Mouse (Mus musculus): Measurements from ENCODE around the gene Hinfp.
"Not testable (repeated sequence)": the region's sequence is repeated elsewhere in the genome, so short reads cannot be mapped to it uniquely, and the experiment has no call there.

The Hinfp gene

DNA sequence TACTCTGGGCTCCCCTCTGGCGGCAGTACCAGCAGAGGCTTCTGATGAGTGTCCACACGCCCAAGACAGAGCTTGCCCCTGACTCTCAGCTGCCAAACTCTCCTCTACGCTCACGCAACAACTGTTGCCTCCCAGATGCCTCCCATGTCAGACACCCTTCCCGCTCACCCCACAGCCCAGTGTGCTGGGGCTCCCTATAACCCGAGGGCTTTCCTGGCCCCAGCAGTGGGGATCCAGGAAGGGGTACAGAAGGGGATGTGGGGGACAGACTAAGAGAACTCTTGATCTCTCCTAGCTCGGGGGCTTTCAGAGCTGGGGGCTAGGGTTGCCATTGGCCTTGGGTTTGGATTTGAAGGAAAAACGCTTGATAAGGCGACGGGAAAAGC, 5.3 kb upstream of the Hinfp start:
- DNase-seq = no peak

GRCm38 (mm10) chr9:44309756-44310155, 4.3 kb upstream of the Hinfp start:
- DNase-seq = no peak

- no peak for DNase-seq
Observed at GRCm38 (mm10) chr9:44307248-44307647, 1.8 kb upstream of the Hinfp start.

- DNase-seq = no peak
Observed at GRCm38 (mm10) chr9:44306532-44306931, 1.1 kb upstream of the Hinfp start.

GRCm38 (mm10) chr9:44300001-44300400, 5.5 kb downstream of the Hinfp start:
- DNase-seq = not testable (repeated sequence)

GRCm38 (mm10) chr9:44292490-44292889, 13.0 kb downstream of the Hinfp start:
- peak; percentile 67 for DNase-seq

GRCm38 (mm10) chr9:44288959-44289291, 16.5 kb downstream of the Hinfp start:
- peak; percentile 49 for DNase-seq

- peak; percentile 69 for DNase-seq
Observed at GRCm38 (mm10) chr9:44288076-44288958, 17.2 kb downstream of the Hinfp start, which contains the start of gene Abcg4. Gene Abcg4 (minus strand): TSS chr9:44288615.

DNA sequence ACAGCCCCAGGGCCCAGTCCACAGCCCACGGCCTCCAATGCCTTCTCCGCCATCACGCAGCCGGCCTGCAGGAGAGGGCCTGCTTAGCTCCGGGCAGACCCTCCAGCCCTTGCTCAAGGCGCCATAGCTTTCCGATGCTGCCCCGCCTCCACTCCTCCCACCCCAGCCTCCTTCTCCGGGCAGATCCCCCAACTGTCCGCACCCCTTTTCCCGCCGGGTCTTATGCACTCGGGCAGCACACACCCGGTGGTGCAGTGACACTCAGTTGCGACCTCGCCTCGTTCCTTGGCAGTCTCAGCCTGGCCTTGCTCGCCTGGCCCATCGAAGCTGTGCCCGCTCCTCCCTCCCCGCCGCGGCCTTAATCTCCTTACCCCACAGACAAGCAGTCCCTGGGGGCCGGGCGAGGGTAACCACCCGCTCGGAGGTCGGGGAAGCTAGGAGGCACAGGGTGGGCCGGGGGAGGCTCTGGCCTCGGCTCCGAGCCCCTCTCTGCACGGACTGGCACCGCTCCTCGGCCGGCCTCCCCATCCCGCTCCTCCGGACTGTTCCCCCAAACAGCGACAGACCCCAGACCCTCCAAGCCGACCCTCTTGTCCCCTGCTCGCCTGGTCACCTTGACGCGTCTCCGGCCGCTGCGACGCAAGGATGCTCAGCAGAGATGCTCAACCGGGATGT, 17.9 kb downstream of the Hinfp start:
- DNase-seq = peak; percentile 79

DNA sequence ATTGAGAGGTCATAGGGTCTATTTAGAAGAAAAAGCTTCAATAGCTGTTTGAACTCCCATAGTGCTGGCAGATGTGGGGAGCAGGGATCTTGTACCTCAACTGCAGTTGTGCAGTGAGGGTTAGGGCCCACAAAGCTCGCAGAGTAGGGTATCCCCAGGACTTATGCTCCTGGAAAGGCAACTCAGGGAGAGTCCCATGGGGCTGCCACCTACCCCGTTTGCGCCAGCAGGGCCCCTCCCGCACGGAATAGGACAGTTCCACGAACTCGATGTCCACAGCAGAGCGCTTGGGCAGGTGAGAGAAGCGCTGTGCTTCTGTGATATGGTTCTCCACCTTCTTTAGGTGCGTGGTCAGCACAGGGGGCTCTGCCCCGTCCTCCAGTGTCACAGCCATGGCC, 18.5 kb downstream of the Hinfp start:
- DNase-seq = no peak

DNA sequence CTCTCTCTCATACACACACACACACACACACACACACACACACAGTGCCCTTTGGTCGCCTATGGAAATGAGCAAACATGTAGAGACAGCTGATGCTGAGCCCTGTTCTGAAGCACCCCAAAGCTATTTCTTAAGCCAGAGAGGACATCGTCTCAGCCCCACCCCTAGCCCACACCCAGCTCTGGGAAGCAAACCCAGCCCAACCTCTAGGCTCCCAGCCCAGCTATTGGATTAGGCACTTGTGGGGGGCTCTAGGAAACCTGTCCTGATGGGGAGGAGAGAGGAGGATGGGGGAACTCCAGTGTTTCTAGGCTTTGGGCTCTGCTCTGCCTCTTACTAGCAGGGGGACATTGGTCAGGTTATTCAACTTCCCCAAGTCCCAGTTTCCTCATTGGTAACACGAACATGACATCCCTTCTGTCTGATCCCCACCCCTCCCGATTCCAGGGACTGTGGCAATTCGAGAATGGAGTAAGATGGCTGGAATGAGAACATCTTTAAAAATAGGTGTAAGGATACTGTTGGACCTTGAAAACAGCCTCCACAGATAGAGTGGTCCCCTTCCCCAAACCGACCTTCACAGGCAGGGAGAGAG, 19.1 kb downstream of the Hinfp start:
- no peak for DNase-seq

- DNase-seq = no peak
Observed at GRCm38 (mm10) chr9:44283183-44283582, 22.3 kb downstream of the Hinfp start.

DNA sequence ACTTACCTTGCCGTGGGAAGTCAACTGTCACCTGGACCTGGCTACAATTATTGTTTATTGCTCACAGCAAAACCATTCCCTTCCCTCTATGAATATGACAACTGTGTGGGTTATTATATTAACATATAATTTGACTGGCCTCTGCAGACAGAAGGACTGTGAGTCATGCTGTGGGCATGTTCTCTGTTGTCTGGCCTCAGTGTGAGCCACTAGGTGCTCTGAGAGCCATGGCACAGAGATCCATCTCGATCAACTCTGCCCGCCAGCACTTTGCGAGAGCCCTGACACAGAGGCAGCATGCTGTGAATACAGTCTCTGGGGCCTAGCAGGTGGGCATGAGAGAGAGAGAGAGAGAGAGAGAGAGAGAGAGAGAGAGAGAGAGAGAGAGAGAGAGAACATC, 35.5 kb downstream of the Hinfp start:
- DNase-seq = no peak

DNA sequence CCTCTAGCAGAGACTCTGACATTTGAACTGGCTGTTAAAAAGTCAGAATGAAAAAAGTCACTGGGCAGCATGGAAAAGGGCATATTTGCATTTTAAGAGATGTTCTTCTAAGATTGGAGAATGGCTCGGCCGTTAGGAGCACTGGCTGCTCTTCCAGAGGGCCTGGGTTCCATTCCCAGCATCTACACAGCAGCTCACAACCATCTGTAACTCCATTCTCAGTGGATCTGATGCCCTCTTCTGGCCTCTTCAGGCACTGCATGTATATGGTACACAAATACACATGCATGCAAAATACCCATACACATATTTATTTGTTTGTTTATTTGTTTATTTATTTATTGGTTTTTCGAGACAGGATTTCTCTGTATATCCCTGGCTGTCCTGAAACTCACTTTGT, 36.4 kb downstream of the Hinfp start:
- peak; percentile 43 for DNase-seq

DNA sequence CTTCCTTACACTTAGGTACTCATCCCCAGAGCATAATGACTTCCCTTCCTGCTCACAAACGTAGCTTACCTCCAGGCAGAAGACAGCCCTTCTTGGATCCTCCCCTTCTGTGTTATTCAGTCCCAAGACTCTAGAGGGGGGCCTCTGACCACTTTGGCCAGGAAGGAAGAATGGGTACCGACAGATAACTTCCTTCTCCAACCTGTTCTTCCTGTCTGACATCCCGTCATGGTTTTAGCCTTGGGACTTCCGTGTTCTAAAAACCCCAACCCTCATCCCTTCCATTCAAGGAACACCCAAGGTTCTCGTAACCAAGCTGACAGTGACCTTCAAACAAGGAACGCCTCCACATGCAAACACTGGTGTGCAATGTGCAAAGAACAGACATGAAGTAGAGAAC, 37.0 kb downstream of the Hinfp start, which contains the start of gene Nlrx1:
Gene Nlrx1, minus strand, starts transcription at position 168 of the 400 bp plus-strand sequence.
- no peak for DNase-seq

DNA sequence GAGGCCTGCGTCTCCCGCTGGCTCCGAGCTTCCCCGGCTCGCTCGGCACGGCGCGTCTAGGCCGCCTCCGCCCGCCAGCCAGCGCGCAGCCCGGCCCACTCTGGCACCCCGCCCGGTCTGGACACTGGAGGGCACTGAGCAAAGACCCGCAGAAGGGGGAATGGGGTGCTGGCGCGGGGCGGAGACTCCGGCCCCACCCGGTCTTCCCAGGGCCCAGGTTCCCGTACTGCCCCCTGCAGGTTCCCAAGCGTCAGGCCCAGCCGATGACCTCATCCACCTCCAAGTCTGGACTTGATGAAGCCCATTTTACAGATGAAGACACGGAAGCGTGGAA, 37.5 kb downstream of the Hinfp start:
- DNase-seq = peak; percentile 93

DNA sequence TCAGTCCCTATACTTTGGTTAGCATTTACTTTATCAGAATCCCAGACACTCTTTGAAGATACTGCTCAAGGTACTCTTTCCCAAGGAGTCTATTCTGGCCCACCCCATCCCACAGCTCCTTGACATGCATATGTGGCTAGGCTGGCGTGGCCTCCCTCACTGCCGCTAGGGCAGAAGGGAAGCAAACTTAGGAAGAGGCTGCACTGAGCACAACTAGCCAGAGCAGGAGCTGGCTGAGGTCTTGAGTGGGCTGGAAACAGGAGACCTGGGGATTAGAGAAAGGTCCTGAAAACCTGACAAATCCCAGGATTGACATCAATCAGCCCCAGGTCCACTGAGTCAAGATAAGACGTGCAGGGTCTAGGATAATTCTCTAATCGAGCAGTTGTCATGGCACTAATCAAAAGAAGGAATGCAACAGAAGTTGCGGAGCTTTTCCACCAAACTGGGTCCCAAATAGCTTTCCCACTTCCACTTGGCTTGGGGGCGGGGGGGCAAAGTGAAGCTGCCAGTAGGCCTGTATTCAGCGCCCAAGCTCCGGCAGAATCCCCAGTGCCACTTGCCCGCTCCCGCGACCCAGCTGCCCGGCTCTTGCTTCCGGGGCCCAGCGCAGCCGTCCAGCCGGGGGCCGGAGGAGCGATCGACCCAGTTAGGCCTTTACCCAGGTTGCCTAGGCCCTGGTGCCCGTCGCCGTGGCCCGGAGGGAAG, 38.0 kb downstream of the Hinfp start:
- DNase-seq = peak; percentile 30

GRCm38 (mm10) chr9:44266478-44267226, 38.8 kb downstream of the Hinfp start:
- no peak for DNase-seq

GRCm38 (mm10) chr9:44261388-44261787, 44.1 kb downstream of the Hinfp start:
- DNase-seq = no peak

- DNase-seq = no peak
Observed at GRCm38 (mm10) chr9:44259014-44259413, 46.5 kb downstream of the Hinfp start.

DNA sequence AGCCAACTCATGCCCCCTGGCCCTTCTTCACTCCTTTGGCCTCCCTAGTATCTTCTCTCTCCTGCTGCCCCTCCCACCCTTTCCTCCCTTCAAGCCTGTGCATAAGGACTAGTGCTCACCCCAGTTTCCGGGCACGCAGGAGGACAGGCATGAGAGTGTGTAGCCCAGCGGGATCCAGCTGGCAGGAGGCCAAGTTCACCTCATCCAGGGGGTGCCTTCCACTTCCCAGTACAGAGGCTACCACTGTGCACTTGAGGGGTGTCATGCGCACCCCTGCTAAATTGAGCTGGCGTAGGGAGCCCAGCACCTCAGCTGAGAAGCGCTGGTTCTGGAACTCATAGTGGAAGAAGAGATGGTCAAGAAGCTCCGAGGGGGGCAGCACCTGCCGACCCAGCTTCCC, 49.3 kb downstream of the Hinfp start:
- no peak for DNase-seq

- DNase-seq = no peak
Observed at GRCm38 (mm10) chr9:44255136-44255521, 50.3 kb downstream of the Hinfp start.
